Mouse (Mus musculus): ENCODE measurements around the gene Atp5g2. TPM values are rescaled to one million over a fixed set of nuclear protein-coding genes. Genes with fewer than 3 reads are reported as not detected.

The Atp5g2 gene
- polyA plus RNA-seq, 1 experiment from 2014 or later = 64.8 TPM

GRCm38 (mm10) chr15:102617654-102618053 is 54.5 kb downstream of the Atp5g2 start:
- H3K9me3 ChIP-seq = no peaks in the 10 kb centered on the region
- H3K36me3 ChIP-seq = peaks cover 12% of the 10 kb centered on the region; the same call in 1 of the 2 replicates
- H3K4me3 ChIP-seq = no peak overlapping the region
- no peaks in the 10 kb centered on the region for H3K27me3 ChIP-seq (ENCODE audit: insufficient read depth, poor library complexity, severe bottlenecking)
- peaks cover 7% of the 10 kb centered on the region for H3K4me1 ChIP-seq
- DNase-seq (ENCODE audit: low spot score) = no peak
- 94% methylated on average over 1 of the region's 1 CpGs for WGBS
- H3K27ac ChIP-seq = no peak overlapping the region

- peaks cover 4% of the 10 kb centered on the region; the same call in 1 of the 2 replicates for H3K4me1 ChIP-seq
- WGBS = 88% methylated on average over 2 of the region's 2 CpGs
- H3K36me3 ChIP-seq = peaks cover 12% of the 10 kb centered on the region; the same call in 1 of the 2 replicates
- no peak for DNase-seq (ENCODE audit: low spot score)
- no peak overlapping the region for H3K27ac ChIP-seq
- no peaks in the 10 kb centered on the region for H3K9me3 ChIP-seq
- no peak overlapping the region for H3K4me3 ChIP-seq
- H3K27me3 ChIP-seq (ENCODE audit: insufficient read depth, poor library complexity, severe bottlenecking) = no peaks in the 10 kb centered on the region
Observed at GRCm38 (mm10) chr15:102616174-102616573, 56.0 kb downstream of the Atp5g2 start.

GRCm38 (mm10) chr15:102614224-102614623 is 57.9 kb downstream of the Atp5g2 start:
- no peak overlapping the region for H3K27ac ChIP-seq
- H3K36me3 ChIP-seq = peaks cover 9% of the 10 kb centered on the region; the same call in 1 of the 2 replicates
- no peak for DNase-seq (ENCODE audit: low spot score)
- peaks cover 4% of the 10 kb centered on the region; the same call in 1 of the 2 replicates for H3K4me1 ChIP-seq
- no peak overlapping the region for H3K4me3 ChIP-seq
- no peaks in the 10 kb centered on the region for H3K9me3 ChIP-seq
- no peaks in the 10 kb centered on the region for H3K27me3 ChIP-seq (ENCODE audit: insufficient read depth, poor library complexity, severe bottlenecking)

- DNase-seq (ENCODE audit: low spot score) = no peak
- peaks cover 5% of the 10 kb centered on the region; the same call in 1 of the 2 replicates for H3K36me3 ChIP-seq
- no peaks in the 10 kb centered on the region for H3K9me3 ChIP-seq
- H3K4me1 ChIP-seq = peaks cover 8% of the 10 kb centered on the region; the same call in 1 of the 2 replicates
- H3K27me3 ChIP-seq (ENCODE audit: insufficient read depth, poor library complexity, severe bottlenecking) = no peaks in the 10 kb centered on the region
- H3K27ac ChIP-seq = no peak overlapping the region
- no peak overlapping the region for H3K4me3 ChIP-seq
Observed at GRCm38 (mm10) chr15:102612966-102613365, 59.2 kb downstream of the Atp5g2 start.

MicroRNA genes within 50 kb of the gene (microRNA counts, 519-probe panel; counts per million panel counts)
- not detected for microRNA mmu-miR-688

Small RNA genes within 50 kb of the gene (microRNA-seq; reads per million reads assigned to microRNA genes)
- gene Mir688 = not detected

Other genes with a start within 250 kb of the Atp5g2 start
- 1.6 and 2.4 TPM in 2 replicates for gene Amhr2, start 227.0 kb downstream of the Atp5g2 start, polyA plus RNA-seq (2016; fragmentation: Nextera tagmentation; extraction: Ambion mirVana)
- 82.8 and 101 TPM in 2 replicates for gene Prr13, start 213.3 kb downstream of the Atp5g2 start, polyA plus RNA-seq (2016; fragmentation: Nextera tagmentation; extraction: Ambion mirVana)
- 143 and 183 TPM in 2 replicates for gene Pcbp2, start 201.8 kb downstream of the Atp5g2 start, polyA plus RNA-seq (2016; fragmentation: Nextera tagmentation; extraction: Ambion mirVana)
- not detected in 2 replicates for gene Gm10337, start 168.6 kb downstream of the Atp5g2 start, polyA plus RNA-seq (2016; fragmentation: Nextera tagmentation; extraction: Ambion mirVana)
- 17.9 and 19.7 TPM in 2 replicates for gene Map3k12, start 155.3 kb downstream of the Atp5g2 start, polyA plus RNA-seq (2016; fragmentation: Nextera tagmentation; extraction: Ambion mirVana)
- gene Tarbp2, start 154.2 kb downstream of the Atp5g2 start, polyA plus RNA-seq (2016; fragmentation: Nextera tagmentation; extraction: Ambion mirVana) = 127 and 140 TPM in 2 replicates
- gene Npff, start 147.4 kb downstream of the Atp5g2 start, polyA plus RNA-seq (2016; fragmentation: Nextera tagmentation; extraction: Ambion mirVana) = 0.88 and 0.99 TPM in 2 replicates
- 0.42 TPM in 1 of 2 replicates, not detected in the other for gene Gm28047, start 47.3 kb downstream of the Atp5g2 start, polyA plus RNA-seq (2016; fragmentation: Nextera tagmentation; extraction: Ambion mirVana)
- gene Atf7, start 46.9 kb downstream of the Atp5g2 start, polyA plus RNA-seq (2016; fragmentation: Nextera tagmentation; extraction: Ambion mirVana) = 24.3 and 26.6 TPM in 2 replicates
- 34.2 and 39.2 TPM in 2 replicates for gene Calcoco1, start 49.8 kb upstream of the Atp5g2 start, polyA plus RNA-seq (2016; fragmentation: Nextera tagmentation; extraction: Ambion mirVana)
- not detected in 2 replicates for gene Hoxc13, start 248.8 kb upstream of the Atp5g2 start, polyA plus RNA-seq (2016; fragmentation: Nextera tagmentation; extraction: Ambion mirVana)